Mouse (Mus musculus) gonadal fat pad, adult 2 months (tissue): ENCODE measurements around the gene Calr. TPM values are rescaled to one million over a fixed set of nuclear protein-coding genes. Genes with fewer than 3 reads are reported as not detected.

ENCODE experiments used
- polyA plus RNA-seq: library from polyadenylated mRNA; depleted of rRNA; stranded (reverse); fragments of >200 nt; gene quantifications from 2 replicates; pipeline ENCODE4 v1.2.3, GENCODE M21; 2012; rRNA removed

Calr gene
- polyA plus RNA-seq, 1 experiment, result 563 TPM

Other genes with a start within 250 kb of the Calr start
- 8.5 and 23.6 TPM in 2 replicates for gene Ier2, start 184.1 kb downstream of the Calr start, polyA plus RNA-seq
- 76.0 and 88.5 TPM in 2 replicates for gene Trmt1, start 160.6 kb downstream of the Calr start, polyA plus RNA-seq
- 94.0 and 95.8 TPM in 2 replicates for gene Nacc1, start 159.1 kb downstream of the Calr start, polyA plus RNA-seq
- gene Lyl1, start 145.5 kb downstream of the Calr start, polyA plus RNA-seq, result 7.8 and 8.5 TPM in 2 replicates
- 1.1 and 2.1 TPM in 2 replicates for gene G430095P16Rik, start 123.9 kb downstream of the Calr start, polyA plus RNA-seq
- 35.3 and 69.9 TPM in 2 replicates for gene Nfix, start 46.6 kb downstream of the Calr start, polyA plus RNA-seq
- 3.7 and 5.3 TPM in 2 replicates for gene Dand5, start 24.1 kb downstream of the Calr start, polyA plus RNA-seq
- gene Gadd45gip1, start 15.4 kb downstream of the Calr start, polyA plus RNA-seq, result 14.6 and 21.4 TPM in 2 replicates
- 75.1 and 88.9 TPM in 2 replicates for gene Rad23a, start 6.3 kb downstream of the Calr start, polyA plus RNA-seq
- gene Farsa, start 10.1 kb upstream of the Calr start, polyA plus RNA-seq, result 44.7 and 52.1 TPM in 2 replicates
- gene Syce2, start 25.2 kb upstream of the Calr start, polyA plus RNA-seq, result 3.3 and 3.7 TPM in 2 replicates
- 102 and 104 TPM in 2 replicates for gene Gcdh, start 47.0 kb upstream of the Calr start, polyA plus RNA-seq
- 0.67 and 0.69 TPM in 2 replicates for gene Klf1, start 55.0 kb upstream of the Calr start, polyA plus RNA-seq
- 29.5 and 30.8 TPM in 2 replicates for gene Dnase2a, start 61.6 kb upstream of the Calr start, polyA plus RNA-seq
- 0.56 and 0.66 TPM in 2 replicates for gene Mast1, start 90.4 kb upstream of the Calr start, polyA plus RNA-seq
- gene Rtbdn, start 100.1 kb upstream of the Calr start, polyA plus RNA-seq, result not detected in 2 replicates
- gene Gm49661, start 122.5 kb upstream of the Calr start, polyA plus RNA-seq, result 3.3 and 6.8 TPM in 2 replicates
- gene Prdx2, start 122.7 kb upstream of the Calr start, polyA plus RNA-seq, result 191 and 202 TPM in 2 replicates
- 44.0 and 58.8 TPM in 2 replicates for gene Rnaseh2a, start 122.8 kb upstream of the Calr start, polyA plus RNA-seq
- gene Junb, start 131.8 kb upstream of the Calr start, polyA plus RNA-seq, result 37.2 and 42.8 TPM in 2 replicates
- gene Hook2, start 143.7 kb upstream of the Calr start, polyA plus RNA-seq, result 16.5 and 24.7 TPM in 2 replicates
- gene Best2, start 167.6 kb upstream of the Calr start, polyA plus RNA-seq, result not detected in 2 replicates
- gene Asna1, start 178.3 kb upstream of the Calr start, polyA plus RNA-seq, result 154 and 168 TPM in 2 replicates
- gene Trir, start 179.9 kb upstream of the Calr start, polyA plus RNA-seq, result 64.2 and 100 TPM in 2 replicates
- gene Tnpo2, start 190.0 kb upstream of the Calr start, polyA plus RNA-seq, result 84.8 and 89.2 TPM in 2 replicates
- gene Fbxw9, start 213.1 kb upstream of the Calr start, polyA plus RNA-seq, result 56.8 and 59.4 TPM in 2 replicates
- gene Gm5741, start 221.0 kb upstream of the Calr start, polyA plus RNA-seq, result 1.5 and 1.9 TPM in 2 replicates
- gene Dhps, start 224.8 kb upstream of the Calr start, polyA plus RNA-seq, result 44.5 and 48.3 TPM in 2 replicates
- 170 and 198 TPM in 2 replicates for gene Wdr83os, start 233.8 kb upstream of the Calr start, polyA plus RNA-seq
- 33.8 and 35.7 TPM in 2 replicates for gene Wdr83, start 234.4 kb upstream of the Calr start, polyA plus RNA-seq
- 133 and 184 TPM in 2 replicates for gene Man2b1, start 236.3 kb upstream of the Calr start, polyA plus RNA-seq